Mouse (Mus musculus) erythroblast, embryonic 14.5 days (primary cell): ENCODE measurements around the gene Tnip3.

Source experiments
- GATA1 ChIP-seq: IDR thresholded peaks from 2 replicates; pipeline ENCODE4 v1.6.1; 2012; ENCODE audit warnings: low read length, inconsistent platforms, mixed read lengths
- TAL1 ChIP-seq: IDR thresholded peaks from 3 replicates; pipeline ENCODE4 v1.6.1; 2012; ENCODE audit warnings: low read length, inconsistent platforms, mixed read lengths

GRCm38 (mm10) chr6:65531232-65531848, 6.2 kb downstream of the Tnip3 start:
- TF ChIP-seq TAL1 = no peak
- no peak for TF ChIP-seq GATA1
